Mouse (Mus musculus) layer of hippocampus, adult 8-10 months (tissue): ENCODE results near the gene Nrap. TPM values are rescaled to one million over a fixed set of nuclear protein-coding genes. Genes with fewer than 3 reads are reported as not detected.

ENCODE experiments used
- DNase-seq, 2 experiments: peaks; one replicate each; pipeline ENCODE4 v3.0.0; 2022; ENCODE audit warnings: low spot score in 2 of 2
- total RNA-seq, 4 experiments: library from RNA; stranded (reverse); gene quantifications; 2 replicates each; pipeline ENCODE4 v1.2.4; 2022

Gene Nrap
- total RNA-seq, 4 experiments from 2014 or later: 0.12 to 0.25 (median 0.23) TPM

- peak in 1 of 2 experiments; percentile 12 for DNase-seq
Measured at GRCm38 (mm10) chr19:56396669-56397621, 7.1 kb upstream of the Nrap start, which contains the start of gene Casp7. TSS of gene Casp7 (plus strand) at chr19:56397129.

- no peak for DNase-seq
Measured at GRCm38 (mm10) chr19:56396227-56396626, 6.4 kb upstream of the Nrap start.

GRCm38 (mm10) chr19:56395183-56395935, 5.5 kb upstream of the Nrap start:
- no peak for DNase-seq

- DNase-seq: no peak
Measured at GRCm38 (mm10) chr19:56393311-56393866, 3.6 kb upstream of the Nrap start.

GRCm38 (mm10) chr19:56391307-56392046, 1.6 kb upstream of the Nrap start:
- DNase-seq: no peak

GRCm38 (mm10) chr19:56389176-56389575, 661 bp downstream of the Nrap start:
- DNase-seq: no peak

- DNase-seq: no peak
Measured at GRCm38 (mm10) chr19:56387726-56388302, 2.0 kb downstream of the Nrap start.

- DNase-seq: no peak
Measured at GRCm38 (mm10) chr19:56386095-56386494, 3.7 kb downstream of the Nrap start.

- DNase-seq: no peak
Measured at GRCm38 (mm10) chr19:56385546-56385945, 4.3 kb downstream of the Nrap start.

- no peak for DNase-seq
Measured at GRCm38 (mm10) chr19:56381407-56381806, 8.4 kb downstream of the Nrap start.

GRCm38 (mm10) chr19:56380341-56380740, 9.5 kb downstream of the Nrap start:
- DNase-seq: no peak

GRCm38 (mm10) chr19:56378554-56379172, 11.2 kb downstream of the Nrap start:
- DNase-seq: no peak

- no peak for DNase-seq
Measured at GRCm38 (mm10) chr19:56378007-56378406, 11.8 kb downstream of the Nrap start.

- no peak for DNase-seq
Measured at GRCm38 (mm10) chr19:56374011-56374410, 15.8 kb downstream of the Nrap start.

GRCm38 (mm10) chr19:56373246-56373645, 16.6 kb downstream of the Nrap start:
- no peak for DNase-seq

- no peak for DNase-seq
Measured at GRCm38 (mm10) chr19:56372226-56372625, 17.6 kb downstream of the Nrap start.

GRCm38 (mm10) chr19:56370389-56371150, 19.3 kb downstream of the Nrap start:
- no peak for DNase-seq

GRCm38 (mm10) chr19:56368912-56369311, 20.9 kb downstream of the Nrap start:
- no peak for DNase-seq

GRCm38 (mm10) chr19:56367778-56368177, 22.1 kb downstream of the Nrap start:
- DNase-seq: no peak

GRCm38 (mm10) chr19:56366625-56367024, 23.2 kb downstream of the Nrap start:
- no peak for DNase-seq
